21 mouse cellular contexts compared by ENCODE assay signal in genomic region chr9:118073358-118073757, GRCm38 (mm10).
"Had no signal": no experiment of that assay in that cellular context is flagged by ENCODE, and none has a peak within 500 bp of the region (broad histone marks: within the 10 kb centered on the region; RNA-seq: fewer than 3 reads in every experiment).

No protein-coding gene starts in this region.

- H3K4me3 ChIP-seq: layer of hippocampus, adult 2 months; left cerebral cortex, adult 2 months; megakaryocyte, embryonic 14.5 days; neural tube, embryonic 12.5 days; neural tube, embryonic 15.5 days; stomach, embryonic 15.5 days had no signal

- H3K9ac ChIP-seq: liver, embryonic 14.5 days; liver, postnatal 0 days; lung, embryonic 14.5 days; neural tube, embryonic 12.5 days; neural tube, embryonic 15.5 days; stomach, embryonic 15.5 days had no signal

- H3K4me2 ChIP-seq: lung, embryonic 14.5 days; midbrain, embryonic 11.5 days; neural tube, embryonic 12.5 days; neural tube, embryonic 15.5 days; stomach, embryonic 15.5 days had no signal

- ATAC-seq: intestine, postnatal 0 days; liver, postnatal 0 days had no signal

- H3K27ac ChIP-seq: kidney, postnatal 0 days; layer of hippocampus, adult 2 months; left cerebral cortex, adult 2 months; liver, embryonic 14.5 days; neural tube, embryonic 12.5 days; neural tube, embryonic 15.5 days; stomach, embryonic 15.5 days had no signal

- DNase-seq: kidney, adult 2 months; kidney, postnatal 25 days; layer of hippocampus, postnatal 36 days; liver, postnatal 0 days; lung, embryonic 14.5 days; lung, postnatal 10 days; midbrain, embryonic 14.5 days; right cerebral cortex, adult 18-20 months; right cerebral cortex, postnatal 25 days; spleen, adult 18-20 months; thymus, postnatal 25 days had no signal

- H3K27me3 ChIP-seq: megakaryocyte, embryonic 14.5 days; neural tube, embryonic 12.5 days; neural tube, embryonic 15.5 days; stomach, embryonic 15.5 days had no signal

- H3K9me3 ChIP-seq: megakaryocyte, embryonic 14.5 days; neural tube, embryonic 12.5 days; neural tube, embryonic 15.5 days; stomach, embryonic 15.5 days had no signal

- H3K4me1 ChIP-seq: neural tube, embryonic 12.5 days; neural tube, embryonic 15.5 days; stomach, embryonic 15.5 days had no signal
